Mouse (Mus musculus) urinary bladder, adult 18-20 months (tissue): Measurements from ENCODE around the gene 3110082J24Rik.
"Not testable (repeated sequence)": the region's sequence is repeated elsewhere in the genome, so short reads cannot be mapped to it uniquely, and the experiment has no call there.

ENCODE experiments used
- DNase-seq, 2 experiments: peaks; one replicate each; pipeline ENCODE4 v3.0.0; 2022; ENCODE audit warnings: low spot score in 2 of 2, mixed read lengths in 2 of 2

The 3110082J24Rik gene

DNA sequence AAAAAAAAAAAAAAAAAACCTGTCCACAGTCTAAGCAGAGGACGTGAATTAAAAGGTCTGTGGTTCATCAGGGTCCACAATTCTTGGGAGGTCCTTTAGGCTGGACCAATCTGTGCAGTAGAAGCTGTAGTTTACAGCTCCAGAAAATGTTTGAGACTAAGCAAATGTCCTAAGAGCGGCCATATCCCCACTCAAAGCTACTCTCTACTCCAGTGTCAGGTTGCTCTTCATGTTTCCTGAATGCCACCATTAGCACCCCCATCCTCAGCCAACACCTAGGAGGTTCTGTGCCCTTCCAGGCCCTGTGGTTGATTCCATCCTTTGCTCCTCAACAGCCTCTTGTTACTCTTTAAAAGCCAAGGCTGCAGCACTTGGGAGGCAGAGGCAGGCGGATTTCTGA, 33.5 kb downstream of the 3110082J24Rik start:
- DNase-seq, result no peak

- DNase-seq, result no peak
Measured at GRCm38 (mm10) chr5:30071677-30072076, 34.2 kb downstream of the 3110082J24Rik start.

- DNase-seq, result no peak
Measured at GRCm38 (mm10) chr5:30067726-30068125, 38.2 kb downstream of the 3110082J24Rik start.

GRCm38 (mm10) chr5:30059607-30060006, 46.3 kb downstream of the 3110082J24Rik start:
- DNase-seq, result not testable (repeated sequence)

- no peak for DNase-seq
Measured at GRCm38 (mm10) chr5:30058216-30058731, 47.6 kb downstream of the 3110082J24Rik start.
